Mouse (Mus musculus) thymus, adult 2 months (tissue): ENCODE measurements at regions not wholly inside any gene's neighbourhood (a gene's known extent, or its start where the extent isn't known, plus 50 kb on each side); places are given as distances from the start of the nearest gene placed in this dataset.

ENCODE experiments used
- DNase-seq: peaks from one replicate; pipeline ENCODE4 v3.0.0; 2021
- H3K27ac ChIP-seq: fragments of 200-500 bp; 2 replicates; pipeline ENCODE4 v1.5.1; 2012; ENCODE audit warnings: low read length, control low read depth; ENCODE audit not compliant: control insufficient read depth, insufficient read depth
- H3K27me3 ChIP-seq: fragments of 200-500 bp; 2 replicates; pipeline ENCODE4 v1.6.1; 2012; ENCODE audit warnings: mild to moderate bottlenecking, low read length, moderate library complexity, mixed read lengths; ENCODE audit not compliant: control insufficient read depth, insufficient read depth
- H3K36me3 ChIP-seq: fragments of 200-500 bp; 2 replicates; pipeline ENCODE4 v1.6.1; 2012; ENCODE audit warnings: mild to moderate bottlenecking, low read length, moderate library complexity; ENCODE audit not compliant: control insufficient read depth, insufficient read depth
- H3K4me1 ChIP-seq: fragments of 200-500 bp; replicated peaks from 2 replicates; pipeline ENCODE4 v1.6.1; 2012; ENCODE audit warnings: low read length; ENCODE audit not compliant: control insufficient read depth, insufficient read depth
- H3K4me3 ChIP-seq: fragments of 200-500 bp; 2 replicates; pipeline ENCODE4 v1.5.1; 2012; ENCODE audit warnings: mild to moderate bottlenecking, low read length, control low read depth, moderate library complexity; ENCODE audit not compliant: control insufficient read depth, insufficient read depth
- CTCF ChIP-seq: fragments of 200-500 bp; IDR thresholded peaks from 2 replicates; pipeline ENCODE4 v1.5.1; 2012; ENCODE audit warnings: mild to moderate bottlenecking, control low read depth, low read length, moderate library complexity, borderline replicate concordance; ENCODE audit not compliant: control insufficient read depth, poor library complexity, insufficient read depth; ENCODE audit errors: extremely low read depth
- POLR2A ChIP-seq: fragments of 200-500 bp; IDR thresholded peaks from 2 replicates; pipeline ENCODE4 v1.6.1; 2012; ENCODE audit warnings: mild to moderate bottlenecking, low read length, control low read depth, moderate library complexity; ENCODE audit not compliant: control insufficient read depth, poor library complexity, insufficient read depth; ENCODE audit errors: extremely low read depth
- WGBS: fragments of 180-500 bp; shearing (Covaris S2); methylation state at CpG from one replicate; pipeline ENCODE4 v1.1.7; 2018; 5-methylcytosine and 5-hydroxymethylcytosine counted together

DNA sequence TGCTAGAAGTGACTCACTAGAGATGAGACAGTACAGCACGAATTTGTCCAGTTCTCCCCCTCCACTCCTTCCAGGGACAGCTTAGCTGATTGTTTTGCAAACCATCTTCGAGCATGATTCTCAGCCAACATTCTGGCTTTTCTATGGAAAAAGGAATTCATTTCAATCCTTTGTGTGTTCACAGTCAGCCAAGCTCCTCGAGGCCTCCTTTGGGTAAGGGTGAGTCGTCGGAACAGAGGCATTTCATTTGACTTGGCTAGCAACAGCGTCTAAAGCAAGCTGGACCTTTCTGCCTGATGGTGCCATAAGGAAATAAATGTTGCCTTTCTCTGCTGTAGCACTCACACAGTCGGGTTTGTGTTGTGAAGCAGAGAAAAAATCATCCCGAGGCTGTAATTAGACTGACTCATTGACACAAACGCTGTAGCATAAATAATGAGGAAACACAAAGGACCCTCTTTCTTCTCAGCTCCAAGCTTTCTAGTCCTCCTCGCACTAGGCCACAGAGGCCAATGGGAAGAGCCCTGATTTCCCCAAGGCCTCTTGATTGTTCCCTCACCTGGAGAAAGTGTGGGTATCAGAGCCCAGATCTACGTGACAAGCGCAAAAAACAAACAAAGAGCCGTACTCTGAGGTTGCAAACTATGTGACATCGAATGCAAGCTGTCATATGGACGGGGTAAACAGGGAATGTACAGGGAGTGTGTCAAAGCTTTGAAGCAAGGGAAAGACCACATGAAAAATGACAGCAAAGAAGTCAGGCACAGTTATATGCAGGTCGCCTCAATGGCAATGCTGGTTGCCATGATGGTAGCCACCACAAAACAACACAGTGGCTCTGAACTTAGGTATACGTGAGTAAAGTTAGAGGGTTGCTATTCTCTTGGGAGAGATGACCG lies 232.3 kb downstream of the Rnd3 start:
- TF ChIP-seq POLR2A = no peak
- TF ChIP-seq CTCF = no peak
- Histone ChIP-seq H3K4me3 (no peak overlapping the region), H3K27ac (no peak overlapping the region), H3K27me3 (no peaks in the 10 kb centered on the region), H3K4me1 (no peaks in the 10 kb centered on the region), H3K36me3 (no peaks in the 10 kb centered on the region)
- no peak for DNase-seq
- 91% methylated on average over 18 of the region's 18 CpGs for WGBS

DNA sequence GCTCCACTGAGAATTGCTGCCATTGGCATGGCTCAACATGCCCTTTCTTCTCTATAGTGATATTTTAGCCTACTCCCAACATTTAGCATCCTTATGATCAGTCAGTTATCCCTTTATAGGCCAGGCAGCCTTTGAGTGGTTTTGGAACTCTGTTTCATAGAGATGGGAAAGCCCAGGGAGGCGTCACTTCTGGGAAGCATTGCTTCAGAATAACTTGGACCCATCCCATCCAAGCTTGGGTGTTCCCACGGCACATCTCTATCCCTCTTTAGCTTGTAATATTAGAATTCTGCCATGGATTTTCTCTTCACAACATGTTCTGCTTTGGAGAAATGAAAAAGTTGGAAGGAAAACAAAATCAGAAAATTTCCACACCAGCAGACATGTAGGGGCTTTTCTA lies 233.8 kb downstream of the Rnd3 start:
- Histone ChIP-seq H3K4me1 (no peaks in the 10 kb centered on the region), H3K27me3 (no peaks in the 10 kb centered on the region), H3K4me3 (no peak overlapping the region), H3K27ac (no peak overlapping the region), H3K36me3 (no peaks in the 10 kb centered on the region)
- 88% methylated on average over 2 of the region's 2 CpGs for WGBS
- DNase-seq = no peak
- TF ChIP-seq CTCF (no peak), POLR2A (no peak)

DNA sequence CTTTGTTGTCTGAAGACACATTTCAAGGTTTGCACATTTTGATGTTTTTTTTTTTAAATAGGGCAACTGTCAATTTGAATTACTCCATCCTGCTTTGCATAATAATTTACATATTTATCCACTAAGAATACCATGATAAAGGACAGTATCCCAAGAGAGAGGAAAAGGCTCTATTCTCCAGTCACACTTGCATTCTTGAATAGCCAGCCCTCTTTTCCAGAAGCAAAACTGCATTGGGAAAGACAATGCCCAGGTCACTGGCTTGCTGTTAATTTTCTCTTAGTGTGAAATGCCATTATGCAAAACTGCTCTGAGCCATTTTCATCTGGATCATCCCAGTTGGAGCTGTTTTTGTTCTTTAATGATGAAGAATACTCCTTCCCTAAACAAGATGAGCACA lies 234.7 kb downstream of the Rnd3 start:
- no peaks in the 10 kb centered on the region for H3K36me3 ChIP-seq
- TF ChIP-seq POLR2A (no peak), CTCF (no peak)
- no peak overlapping the region for H3K27ac ChIP-seq
- no peaks in the 10 kb centered on the region for H3K27me3 ChIP-seq
- no peak for DNase-seq
- H3K4me1 ChIP-seq = no peaks in the 10 kb centered on the region
- no peak overlapping the region for H3K4me3 ChIP-seq

DNA sequence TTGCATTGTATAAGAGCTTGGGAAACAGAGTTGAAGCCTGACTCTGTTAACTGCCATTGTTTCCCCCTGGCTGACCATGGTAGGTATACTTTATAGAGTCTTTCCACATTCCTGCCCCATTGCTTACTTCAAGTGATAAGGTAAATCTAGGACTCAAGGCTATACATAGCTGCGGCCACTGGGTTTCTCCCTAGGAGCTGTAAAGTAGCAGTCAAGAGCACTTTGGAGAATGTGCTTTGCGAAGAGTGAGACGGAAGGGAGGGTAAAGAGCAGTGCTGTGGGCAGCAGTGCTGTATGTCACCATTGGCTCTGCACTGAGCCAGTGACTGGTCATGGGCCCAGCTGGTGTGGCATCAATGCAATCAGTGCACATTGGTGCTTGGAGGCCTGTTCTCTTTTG lies 240.1 kb downstream of the Rnd3 start:
- Histone ChIP-seq H3K4me1 (no peaks in the 10 kb centered on the region), H3K27ac (no peak overlapping the region), H3K4me3 (no peak overlapping the region), H3K27me3 (no peaks in the 10 kb centered on the region), H3K36me3 (no peaks in the 10 kb centered on the region)
- TF ChIP-seq POLR2A (no peak), CTCF (no peak)
- WGBS = 95% methylated on average over 3 of the region's 3 CpGs
- DNase-seq = no peak

DNA sequence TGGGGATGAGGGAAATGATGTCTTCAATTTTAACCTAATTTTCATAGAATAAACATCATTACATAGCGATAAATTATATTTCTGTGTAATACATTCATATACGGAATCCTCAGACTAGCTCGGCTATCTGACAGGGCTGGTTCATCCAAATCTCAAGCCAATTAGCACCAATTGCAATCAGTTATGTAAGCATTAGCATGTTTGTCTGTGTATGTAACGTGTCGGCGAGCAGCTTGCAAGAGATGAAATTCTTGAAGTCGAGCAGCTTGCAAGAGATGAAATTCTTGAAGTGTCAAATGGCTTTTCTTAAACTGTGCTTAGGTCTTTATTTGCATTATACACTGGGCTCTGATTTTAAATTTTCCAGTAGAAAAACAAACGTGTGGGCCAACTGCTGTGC lies 246.2 kb downstream of the Rnd3 start:
- Histone ChIP-seq H3K27ac (no peak overlapping the region), H3K4me3 (no peak overlapping the region), H3K27me3 (no peaks in the 10 kb centered on the region), H3K4me1 (no peaks in the 10 kb centered on the region), H3K36me3 (no peaks in the 10 kb centered on the region)
- DNase-seq = no peak
- no peak for TF ChIP-seq CTCF
- TF ChIP-seq POLR2A = no peak
- 95% methylated on average over 8 of the region's 8 CpGs for WGBS

DNA sequence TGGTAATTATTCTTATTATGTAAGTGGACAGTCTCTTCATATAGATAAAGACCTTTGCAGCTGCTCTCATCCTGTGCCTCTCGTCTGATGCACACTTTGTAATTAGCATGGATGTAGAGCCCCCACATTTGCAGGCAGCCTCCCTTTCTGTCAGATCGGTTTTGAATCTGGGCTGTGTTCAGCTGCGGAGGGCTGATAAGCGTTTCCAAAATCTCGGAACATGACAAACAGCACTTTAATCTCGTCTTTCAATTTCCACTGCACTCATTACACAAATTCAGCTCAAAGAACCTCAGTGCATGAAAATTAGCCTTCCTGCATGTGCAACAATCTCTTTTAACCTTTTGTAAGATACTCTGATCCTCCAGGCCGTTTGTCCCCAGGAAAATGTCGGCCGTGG lies 246.7 kb downstream of the Rnd3 start:
- DNase-seq = no peak
- no peak for TF ChIP-seq POLR2A
- TF ChIP-seq CTCF = no peak
- no peaks in the 10 kb centered on the region for H3K4me1 ChIP-seq
- no peaks in the 10 kb centered on the region for H3K36me3 ChIP-seq
- 95% methylated on average over 9 of the region's 9 CpGs for WGBS
- H3K27ac ChIP-seq = no peak overlapping the region
- H3K27me3 ChIP-seq = no peaks in the 10 kb centered on the region
- no peak overlapping the region for H3K4me3 ChIP-seq

DNA sequence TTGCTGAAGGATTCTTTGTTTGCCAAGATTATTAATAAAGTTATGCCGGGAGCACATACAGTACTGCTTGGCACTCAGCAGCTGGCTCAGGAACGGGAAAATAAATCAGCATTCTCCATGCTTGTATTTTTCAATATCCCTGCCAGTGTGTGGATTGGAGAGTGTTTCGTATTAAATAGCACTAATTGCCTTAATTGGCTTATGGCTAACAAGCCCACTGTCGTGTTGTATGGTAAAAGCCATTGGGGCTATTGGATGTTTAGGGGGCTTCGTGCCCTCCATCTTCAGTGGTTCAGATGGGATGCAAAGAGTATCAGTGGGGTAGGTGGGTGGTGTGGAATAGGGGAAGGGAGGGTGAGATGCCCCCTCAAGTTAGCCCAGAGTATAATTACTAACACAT lies 259.9 kb downstream of the Rnd3 start:
- no peaks in the 10 kb centered on the region for H3K36me3 ChIP-seq
- H3K4me3 ChIP-seq = no peak overlapping the region
- DNase-seq = no peak
- TF ChIP-seq POLR2A = no peak
- WGBS = 93% methylated on average over 5 of the region's 5 CpGs
- no peaks in the 10 kb centered on the region; the same call in 1 of the 2 replicates for H3K4me1 ChIP-seq
- no peak overlapping the region for H3K27ac ChIP-seq
- no peaks in the 10 kb centered on the region for H3K27me3 ChIP-seq
